Mouse (Mus musculus): ENCODE measurements around the gene Pin1.
"Not testable (repeated sequence)": the region's sequence is repeated elsewhere in the genome, so short reads cannot be mapped to it uniquely, and the experiment has no call there.

Pin1 gene

GRCm38 (mm10) chr9:20662325-20662724 is 10.4 kb downstream of the Pin1 start:
- peak; percentile 82 to 90 for DNase-seq (ENCODE audit: low spot score in 2 of 2)

DNA sequence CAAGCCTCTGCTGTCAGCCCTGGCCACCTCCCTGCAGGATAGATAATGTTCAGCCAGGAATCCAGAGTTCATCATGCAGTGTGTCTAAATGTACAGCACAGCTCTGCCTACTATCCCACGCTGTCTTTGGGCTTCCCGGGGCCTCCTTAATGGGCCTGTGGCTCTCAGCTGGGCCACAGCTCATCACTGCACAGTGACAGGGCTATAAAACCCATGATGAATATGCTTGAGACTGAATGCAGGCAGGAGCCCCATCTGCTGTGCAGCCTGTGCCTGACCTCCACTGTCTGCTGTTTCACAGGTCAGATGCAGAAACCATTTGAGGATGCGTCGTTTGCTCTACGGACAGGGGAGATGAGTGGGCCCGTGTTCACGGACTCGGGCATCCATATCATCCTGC is 11.0 kb downstream of the Pin1 start:
- DNase-seq (ENCODE audit: low spot score in 2 of 2): no peak

DNA sequence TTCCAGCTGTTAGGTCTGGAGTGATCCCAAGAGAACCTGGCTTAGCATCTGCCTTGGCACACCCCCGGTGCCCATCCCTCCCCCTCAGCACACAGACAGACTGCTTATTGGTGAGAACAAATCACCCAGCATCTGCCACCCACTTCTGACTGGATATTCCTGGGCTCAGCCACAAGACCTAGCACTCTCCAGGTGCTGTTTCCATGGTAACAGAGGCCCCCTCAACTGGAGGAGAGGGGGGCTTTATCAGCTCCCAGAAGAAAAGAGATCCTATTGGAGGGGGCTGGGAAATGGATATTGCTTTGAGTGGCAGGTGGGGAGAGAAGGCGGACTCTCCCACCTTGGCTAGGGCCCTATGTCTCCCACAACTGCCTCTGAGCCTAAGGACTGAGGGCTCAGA is 12.1 kb downstream of the Pin1 start:
- peak; percentile 61 to 82 for DNase-seq (ENCODE audit: low spot score in 2 of 2)

DNA sequence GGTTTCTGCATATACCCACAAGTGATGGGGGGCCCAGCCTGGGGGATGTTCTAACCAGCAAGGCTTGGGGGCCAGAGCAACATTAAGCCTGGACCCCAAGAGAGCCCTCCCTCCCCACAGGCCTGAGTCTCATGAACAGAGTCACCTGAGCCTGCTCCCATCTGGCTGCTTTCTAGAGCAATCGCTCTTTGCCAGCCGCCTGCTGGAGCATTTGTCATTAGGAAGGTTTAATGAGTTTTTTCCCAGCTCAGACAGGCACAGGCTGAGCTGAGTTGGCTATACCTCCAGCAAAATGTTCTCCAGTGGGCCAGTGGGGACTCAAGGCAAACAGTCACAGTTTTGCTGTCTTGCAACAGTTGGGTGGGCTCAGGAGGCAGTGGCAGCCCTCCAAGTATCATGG is 12.5 kb downstream of the Pin1 start:
- peak in 1 of 2 experiments; percentile 68 for DNase-seq (ENCODE audit: low spot score in 2 of 2)

- no peak for DNase-seq (ENCODE audit: low spot score in 2 of 2)
Measured at GRCm38 (mm10) chr9:20664982-20665637, 13.2 kb downstream of the Pin1 start.

DNA sequence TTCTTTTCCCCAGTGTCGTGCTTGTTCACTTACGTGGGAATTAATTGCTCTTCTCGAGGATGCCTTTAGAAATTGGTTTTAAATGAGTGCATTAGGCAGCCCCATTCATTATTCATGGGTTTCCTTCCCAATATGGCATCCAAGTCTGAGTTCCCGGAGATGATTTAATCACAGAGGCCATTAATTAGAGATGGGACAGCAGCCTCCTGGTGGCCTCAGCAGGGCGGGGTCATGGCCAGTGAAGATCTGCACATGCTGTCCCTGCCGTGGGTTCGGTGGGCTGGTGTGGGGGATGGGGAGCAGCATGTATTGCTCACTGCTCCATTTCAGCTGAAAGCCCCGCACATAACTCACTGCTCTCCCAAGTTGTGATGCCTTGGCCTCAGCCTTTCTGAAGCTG is 14.0 kb downstream of the Pin1 start:
- no peak for DNase-seq (ENCODE audit: low spot score in 2 of 2)

DNA sequence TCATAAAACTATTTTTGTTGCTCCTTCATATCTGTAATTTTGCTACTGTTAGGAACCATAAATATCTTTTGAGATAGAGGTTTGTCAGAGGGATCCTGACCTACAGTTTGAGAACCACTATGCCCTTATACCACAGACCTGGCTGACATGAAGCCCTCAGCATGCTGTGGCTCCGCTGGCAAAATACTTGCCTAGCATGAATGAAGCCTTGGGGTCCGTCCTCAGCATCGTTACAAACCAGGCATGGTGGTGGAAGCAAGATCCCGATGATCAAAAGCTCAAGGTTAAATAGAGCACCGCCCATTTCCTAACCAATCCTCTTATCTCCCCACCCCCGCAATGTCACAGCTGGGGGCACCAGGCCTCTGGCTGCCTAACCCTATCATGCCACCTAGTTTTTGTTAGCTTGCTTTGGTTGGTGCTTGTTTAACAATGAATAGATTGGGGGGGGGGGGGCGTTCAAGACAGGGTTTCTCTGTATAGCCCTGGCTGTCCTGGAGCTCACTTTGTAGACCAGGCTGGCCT is 14.7 kb downstream of the Pin1 start:
- no peak for DNase-seq (ENCODE audit: low spot score in 2 of 2)

DNA sequence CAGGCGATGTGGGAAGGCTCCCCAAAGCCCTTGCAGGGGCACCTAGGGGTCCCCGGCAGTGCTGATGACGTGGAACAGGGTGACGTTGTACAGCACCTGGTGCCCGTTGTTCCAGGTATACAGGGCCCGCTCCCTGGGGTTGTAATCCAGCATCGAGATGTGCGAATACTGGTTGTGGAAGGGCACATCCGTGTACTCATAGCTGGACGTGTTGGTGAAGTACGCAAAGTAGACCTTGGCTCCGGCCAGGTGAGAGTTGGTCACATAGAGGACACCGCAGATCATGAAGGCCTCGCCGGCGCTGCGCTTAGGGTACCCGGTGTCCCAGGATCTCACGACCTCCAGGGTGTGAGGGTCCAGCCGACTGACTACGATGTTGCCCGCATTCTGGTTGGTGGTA is 16.2 kb downstream of the Pin1 start:
- no peak for DNase-seq (ENCODE audit: low spot score in 2 of 2)

DNA sequence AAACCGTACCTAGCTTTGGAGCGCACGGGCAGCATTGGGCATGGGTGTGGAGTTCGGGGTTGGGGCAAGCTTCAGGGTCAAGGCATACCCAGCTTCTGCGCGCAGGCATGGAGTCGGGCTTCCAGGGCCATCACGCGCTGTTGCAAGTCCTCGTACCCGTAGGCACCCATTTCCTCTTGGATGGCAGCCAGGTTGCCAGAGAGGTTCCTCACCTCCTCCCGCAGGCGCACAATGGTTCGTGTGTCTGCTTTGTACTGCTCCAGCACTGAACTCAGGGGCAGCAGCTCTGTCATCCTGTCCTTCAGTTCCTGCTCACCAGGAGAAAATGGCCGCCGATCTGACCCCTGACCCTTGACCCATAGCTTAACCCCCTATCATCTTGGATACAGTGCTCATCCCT is 20.2 kb downstream of the Pin1 start:
- no peak for DNase-seq (ENCODE audit: low spot score in 2 of 2)

DNA sequence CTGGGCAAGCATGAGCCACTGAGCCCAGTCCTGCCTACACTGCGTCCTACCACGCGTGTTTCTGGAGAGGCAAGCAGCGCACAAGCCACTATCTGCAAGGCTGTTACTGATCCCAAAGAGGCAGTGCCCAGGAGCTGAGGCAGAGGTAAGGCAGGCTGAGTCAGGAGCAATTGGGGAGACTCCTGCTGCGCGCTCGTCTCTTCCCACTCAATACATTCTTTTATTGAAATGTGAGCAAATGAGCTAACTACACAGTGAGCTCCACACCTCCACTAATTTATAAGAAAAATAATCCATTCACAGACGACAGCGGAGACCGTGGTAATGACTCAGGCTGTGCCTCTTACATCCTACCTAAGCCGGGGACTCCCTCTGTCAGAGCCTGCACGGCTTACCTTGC is 26.0 kb downstream of the Pin1 start:
- no peak for DNase-seq (ENCODE audit: low spot score in 2 of 2)

GRCm38 (mm10) chr9:20680378-20680958 is 28.6 kb downstream of the Pin1 start:
- no peak for DNase-seq (ENCODE audit: low spot score in 2 of 2)

- no peak for DNase-seq (ENCODE audit: low spot score in 2 of 2)
Measured at GRCm38 (mm10) chr9:20681546-20682388, 29.9 kb downstream of the Pin1 start.

GRCm38 (mm10) chr9:20682389-20682722 is 30.5 kb downstream of the Pin1 start:
- no peak for DNase-seq (ENCODE audit: low spot score in 2 of 2)

DNA sequence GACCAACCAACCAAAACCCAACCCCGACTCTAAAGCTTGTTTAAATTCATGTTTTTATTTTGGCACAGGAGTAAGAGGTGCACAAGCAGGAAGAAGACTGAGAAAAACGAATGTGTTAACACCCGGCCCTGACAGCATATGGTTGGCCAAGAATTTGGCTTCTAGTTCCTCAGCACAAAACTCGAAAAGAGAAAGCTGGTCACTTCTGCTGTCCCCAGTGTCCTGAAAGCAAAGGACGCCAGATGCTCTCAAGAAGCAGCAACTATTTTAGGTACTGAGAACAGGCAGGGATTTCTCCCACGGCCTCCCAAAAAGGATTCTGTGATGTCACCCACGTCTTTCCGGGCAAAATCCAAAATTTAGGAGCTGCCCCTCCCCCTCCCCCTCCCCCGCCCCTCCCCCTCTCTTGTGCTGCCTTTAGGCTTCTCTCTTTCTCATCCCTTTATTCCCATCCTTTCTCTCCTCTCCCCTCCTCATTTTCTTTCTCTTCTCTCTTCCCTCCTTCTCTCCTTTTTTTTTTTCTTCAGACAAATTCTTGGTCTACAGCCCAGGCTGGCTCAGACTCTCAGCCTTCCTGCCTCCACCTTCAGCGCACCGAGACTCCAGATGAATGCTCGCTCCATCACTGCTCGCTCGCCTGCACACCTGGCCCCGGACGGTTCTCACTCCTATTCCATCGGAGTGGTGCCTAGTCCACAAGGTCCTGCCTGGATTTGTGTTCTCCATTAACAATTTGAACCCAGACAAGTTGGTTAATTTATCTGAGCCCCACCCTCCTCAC is 33.4 kb downstream of the Pin1 start:
- peak; percentile 69 to 89 for DNase-seq (ENCODE audit: low spot score in 2 of 2)

DNA sequence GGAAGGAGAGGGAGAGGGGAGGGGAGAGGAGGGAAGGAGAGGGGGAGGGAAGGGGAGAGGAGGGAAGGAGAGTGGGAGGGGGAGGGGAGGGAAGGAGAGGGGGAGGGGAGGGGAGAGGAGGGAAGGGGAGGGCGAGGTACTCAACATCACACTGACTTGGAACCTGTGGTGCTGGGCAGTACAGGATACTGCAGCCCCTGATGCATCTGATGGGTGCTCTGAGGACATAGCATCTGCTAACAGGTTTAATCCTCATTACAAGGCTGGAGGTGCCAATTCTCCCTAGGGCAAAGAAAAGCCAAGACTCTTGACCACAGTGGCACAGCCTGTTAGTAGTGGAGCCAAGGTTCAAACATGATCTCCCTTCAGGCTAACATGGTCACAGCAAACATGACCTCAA is 37.5 kb downstream of the Pin1 start:
- DNase-seq (ENCODE audit: low spot score in 2 of 2): no peak

GRCm38 (mm10) chr9:20689913-20690312 is 38.0 kb downstream of the Pin1 start:
- no peak for DNase-seq (ENCODE audit: low spot score in 2 of 2)

DNA sequence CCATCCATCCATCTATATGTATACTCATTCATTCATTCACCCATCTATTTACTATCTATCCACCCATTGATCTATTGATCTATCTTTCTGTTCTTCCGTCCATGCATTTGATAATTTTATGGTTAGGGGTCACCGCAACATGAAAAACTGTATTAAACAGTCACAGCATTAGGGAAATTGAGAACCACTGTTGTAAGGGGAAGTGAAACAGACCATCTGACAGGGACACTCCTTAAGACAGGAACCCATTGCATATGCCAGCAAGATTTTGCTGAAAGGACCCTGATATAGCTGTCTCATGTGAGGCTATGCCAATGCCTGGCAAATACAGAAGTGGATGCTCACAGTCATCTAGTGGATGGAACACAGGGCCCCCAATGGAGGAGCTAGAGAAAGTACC is 38.6 kb downstream of the Pin1 start:
- not testable (repeated sequence) for DNase-seq (ENCODE audit: low spot score in 2 of 2)

GRCm38 (mm10) chr9:20692863-20693262 is 41.0 kb downstream of the Pin1 start:
- no peak for DNase-seq (ENCODE audit: low spot score in 2 of 2)

DNA sequence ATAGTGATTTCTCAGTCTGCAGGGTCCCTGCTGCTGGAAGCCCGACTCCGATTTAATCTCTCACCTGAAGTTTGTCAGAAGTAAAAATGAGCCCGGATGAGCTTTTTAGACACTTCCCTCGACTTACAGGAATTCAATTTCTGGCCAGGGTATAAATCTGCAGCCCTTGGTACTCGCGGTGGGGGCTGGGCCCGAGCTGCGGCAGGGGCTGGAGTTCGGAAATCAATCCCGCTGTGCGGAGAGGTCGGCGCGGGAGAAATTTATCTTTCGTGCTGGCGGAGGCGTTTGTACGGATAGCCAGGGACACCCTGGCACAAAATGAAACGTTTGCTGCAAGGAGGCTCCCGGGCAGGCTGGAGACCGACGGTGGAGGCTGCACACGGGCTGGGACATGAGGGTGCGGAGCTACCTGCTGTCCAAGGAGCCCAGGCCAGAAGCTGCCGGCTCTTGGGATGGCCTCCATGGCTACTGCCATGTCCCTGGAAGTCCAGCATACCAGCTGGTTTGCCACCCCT is 42.9 kb downstream of the Pin1 start:
- no peak for DNase-seq (ENCODE audit: low spot score in 2 of 2)

DNA sequence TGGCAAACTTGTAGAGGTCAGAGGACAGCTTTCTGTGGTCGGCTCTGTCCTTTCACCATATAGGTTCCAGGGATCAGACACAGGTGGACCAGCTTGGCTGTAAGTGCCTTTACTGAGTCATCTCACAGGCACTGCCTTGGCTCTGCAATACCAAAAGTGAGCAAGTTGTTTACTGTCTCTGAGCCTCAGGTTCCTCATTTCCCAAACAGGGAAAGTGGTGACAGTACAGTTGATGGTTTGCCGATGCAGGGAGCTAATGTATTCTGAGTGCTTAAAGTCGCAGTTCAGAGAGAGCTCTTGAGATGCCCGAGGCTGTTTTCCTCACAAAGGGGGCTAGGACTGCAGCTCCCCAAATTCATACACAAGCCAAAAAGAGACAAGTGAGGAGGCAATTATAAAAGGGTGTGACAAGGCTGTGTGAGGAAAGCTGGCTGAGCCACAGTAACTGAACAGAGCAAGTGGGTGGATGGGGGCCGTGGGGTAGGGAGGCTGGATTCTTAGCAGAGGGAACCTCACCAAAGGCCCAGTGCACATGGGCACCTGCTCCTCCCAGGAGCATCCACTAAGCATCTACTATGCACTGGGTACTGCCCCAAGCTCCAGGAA is 44.3 kb downstream of the Pin1 start:
- DNase-seq (ENCODE audit: low spot score in 2 of 2): no peak

GRCm38 (mm10) chr9:20697466-20697865 is 45.6 kb downstream of the Pin1 start:
- no peak for DNase-seq (ENCODE audit: low spot score in 2 of 2)

Measured in frontal cortex, postnatal 36 days (tissue).